Mouse (Mus musculus) lung, embryonic 14.5 days (tissue): ENCODE results near the gene B4galnt1. TPM values are rescaled to one million over a fixed set of nuclear protein-coding genes. Genes with fewer than 3 reads are reported as not detected.
"Not testable (repeated sequence)": the region's sequence is repeated elsewhere in the genome, so short reads cannot be mapped to it uniquely, and the experiment has no call there.

Source experiments
- ATAC-seq: fragments of 200-750 bp; cut with Nextera tagmentation; 2 replicates; pipeline ENCODE4 v1.8.0; 2017; ENCODE audit warnings: mild to moderate bottlenecking, moderate TSS enrichment, moderate library complexity; ENCODE audit not compliant: insufficient read depth
- DNase-seq: peaks from one replicate; pipeline ENCODE4 v3.0.0-alpha.2; 2015
- H3K27ac ChIP-seq: fragments of 300-500 bp; sonication (generic); 2 replicates; pipeline ENCODE4 v1.5.1; 2014; ENCODE audit warnings: low read depth, mild to moderate bottlenecking, moderate library complexity
- H3K27me3 ChIP-seq: fragments of 300-500 bp; sonication (generic); 2 replicates; pipeline ENCODE4 v1.6.1; 2014; ENCODE audit warnings: low read length, control low read depth; ENCODE audit not compliant: insufficient read depth
- H3K36me3 ChIP-seq: fragments of 300-500 bp; sonication (generic); 2 replicates; pipeline ENCODE4 v1.6.1; 2014; ENCODE audit warnings: control low read depth; ENCODE audit not compliant: insufficient read depth
- H3K4me1 ChIP-seq: fragments of 300-500 bp; sonication (generic); 2 replicates; pipeline ENCODE4 v1.6.1; 2014; ENCODE audit warnings: antibody characterized with exemption, control low read depth; ENCODE audit not compliant: insufficient read depth
- H3K4me2 ChIP-seq: fragments of 300-500 bp; sonication (generic); 2 replicates; pipeline ENCODE4 v1.6.1; 2014; ENCODE audit warnings: mild to moderate bottlenecking
- H3K4me3 ChIP-seq: fragments of 300-500 bp; sonication (generic); 2 replicates; pipeline ENCODE4 v1.5.1; 2014; ENCODE audit warnings: low read depth, low read length
- H3K9ac ChIP-seq: fragments of 300-500 bp; sonication (generic); 2 replicates; pipeline ENCODE4 v1.6.1; 2014
- H3K9me3 ChIP-seq: fragments of 300-500 bp; sonication (generic); 2 replicates; pipeline ENCODE4 v1.6.1; 2016; ENCODE audit warnings: low read depth, low read length, control low read depth
- CTCF ChIP-seq: IDR thresholded peaks from 2 replicates; pipeline ENCODE4 v1.5.1; 2016; ENCODE audit warnings: antibody characterized with exemption, low read depth
- WGBS: fragments of 180-500 bp; shearing (Covaris S2); extraction: QIAGEN DNeasy Blood & Tissue Kit; methylation state at CpG from one replicate; pipeline ENCODE4 v1.1.7; 2014; 5-methylcytosine and 5-hydroxymethylcytosine counted together
- polyA plus RNA-seq: library from polyadenylated mRNA; unstranded; fragments of >200 nt; fragmentation: Nextera tagmentation; extraction: Ambion mirVana; gene quantifications from 2 replicates; pipeline ENCODE4 v1.2.1, GENCODE M21; 2014

The B4galnt1 gene
- polyA plus RNA-seq, 1 experiment from 2014 or later = 2.9 TPM

DNA sequence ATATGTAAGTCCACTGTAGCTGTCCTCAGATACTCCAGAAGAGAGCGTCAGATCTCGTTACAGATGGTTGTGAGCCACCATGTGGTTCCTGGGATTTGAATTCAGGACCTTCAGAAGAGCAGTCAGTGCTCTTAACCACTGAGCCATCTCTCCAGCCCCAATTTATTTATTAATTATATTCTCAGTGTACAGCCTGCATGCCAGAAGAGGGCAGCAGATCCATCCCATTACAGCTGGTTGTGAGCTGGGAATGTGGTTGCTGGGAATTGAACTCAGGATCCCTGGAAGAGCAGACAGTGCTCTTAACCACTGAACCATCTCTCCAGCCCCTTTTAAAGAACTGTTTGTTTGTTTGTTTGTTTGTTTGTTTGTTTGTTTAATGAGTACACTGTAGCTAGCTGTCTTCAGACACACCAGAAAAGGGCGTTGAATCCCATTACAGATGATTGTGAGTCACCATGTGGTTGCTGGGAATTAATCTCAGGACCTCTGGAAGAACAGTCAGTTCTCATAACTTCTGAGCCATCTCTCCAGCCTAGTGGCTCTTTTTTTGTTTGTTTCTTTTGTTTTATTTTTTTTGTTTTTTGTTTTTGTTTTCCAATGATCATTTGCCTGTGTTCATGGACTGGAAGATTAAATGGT, 30.5 kb upstream of the B4galnt1 start:
- not testable (repeated sequence) for H3K4me3 ChIP-seq, H3K4me1 ChIP-seq, H3K9me3 ChIP-seq, H3K36me3 ChIP-seq, H3K9ac ChIP-seq, H3K27ac ChIP-seq, H3K27me3 ChIP-seq, H3K4me2 ChIP-seq, ATAC-seq
- peak; percentile 46 for TF ChIP-seq CTCF
- 56% methylated on average over 3 of the region's 3 CpGs for WGBS
- DNase-seq = peak; percentile 30

- ATAC-seq (0 out of 2 replicates have a peak, but pooled peaks have one; percentile 6), DNase-seq (no peak)
- H3K4me2 ChIP-seq = no peak overlapping the region
- no peaks in the 10 kb centered on the region for H3K36me3 ChIP-seq
- H3K27ac ChIP-seq = no peak overlapping the region
- H3K27me3 ChIP-seq = no peaks in the 10 kb centered on the region
- WGBS = 34% methylated on average over 8 of the region's 8 CpGs
- no peaks in the 10 kb centered on the region for H3K9me3 ChIP-seq
- no peaks in the 10 kb centered on the region for H3K4me1 ChIP-seq
- TF ChIP-seq CTCF = no peak
- H3K4me3 ChIP-seq = no peak overlapping the region
- H3K9ac ChIP-seq = no peak overlapping the region
These were observed 29.7 kb upstream of the B4galnt1 start for GRCm38 (mm10) chr10:127135118-127135836.

GRCm38 (mm10) chr10:127136510-127136909, 28.5 kb upstream of the B4galnt1 start:
- H3K27ac ChIP-seq = no peak overlapping the region
- TF ChIP-seq CTCF = no peak
- 75% methylated on average over 4 of the region's 4 CpGs for WGBS
- H3K27me3 ChIP-seq = no peaks in the 10 kb centered on the region
- H3K4me1 ChIP-seq = no peaks in the 10 kb centered on the region
- no peak for ATAC-seq
- H3K4me3 ChIP-seq = no peak overlapping the region
- no peak overlapping the region for H3K9ac ChIP-seq
- no peaks in the 10 kb centered on the region for H3K36me3 ChIP-seq
- no peak for DNase-seq
- no peaks in the 10 kb centered on the region for H3K9me3 ChIP-seq
- no peak overlapping the region for H3K4me2 ChIP-seq

- Histone ChIP-seq H3K9ac (no peak overlapping the region), H3K4me3 (no peak overlapping the region), H3K9me3 (no peaks in the 10 kb centered on the region), H3K36me3 (no peaks in the 10 kb centered on the region), H3K4me2 (no peak overlapping the region), H3K4me1 (no peaks in the 10 kb centered on the region), H3K27ac (no peak overlapping the region), H3K27me3 (no peaks in the 10 kb centered on the region)
- DNase-seq = no peak
- ATAC-seq = no peak
- no peak for TF ChIP-seq CTCF
- 58% methylated on average over 3 of the region's 3 CpGs for WGBS
These were observed 27.1 kb upstream of the B4galnt1 start for GRCm38 (mm10) chr10:127137896-127138295.

- no peaks in the 10 kb centered on the region for H3K4me1 ChIP-seq
- TF ChIP-seq CTCF = no peak
- H3K27me3 ChIP-seq = no peaks in the 10 kb centered on the region
- no peak overlapping the region for H3K4me2 ChIP-seq
- no peak overlapping the region for H3K4me3 ChIP-seq
- H3K36me3 ChIP-seq = no peaks in the 10 kb centered on the region
- no peak for ATAC-seq
- no peaks in the 10 kb centered on the region for H3K9me3 ChIP-seq
- 75% methylated on average over 18 of the region's 18 CpGs for WGBS
- H3K27ac ChIP-seq = no peak overlapping the region
- DNase-seq = no peak
- no peak overlapping the region for H3K9ac ChIP-seq
These were observed 26.5 kb upstream of the B4galnt1 start for GRCm38 (mm10) chr10:127138328-127139141.

DNA sequence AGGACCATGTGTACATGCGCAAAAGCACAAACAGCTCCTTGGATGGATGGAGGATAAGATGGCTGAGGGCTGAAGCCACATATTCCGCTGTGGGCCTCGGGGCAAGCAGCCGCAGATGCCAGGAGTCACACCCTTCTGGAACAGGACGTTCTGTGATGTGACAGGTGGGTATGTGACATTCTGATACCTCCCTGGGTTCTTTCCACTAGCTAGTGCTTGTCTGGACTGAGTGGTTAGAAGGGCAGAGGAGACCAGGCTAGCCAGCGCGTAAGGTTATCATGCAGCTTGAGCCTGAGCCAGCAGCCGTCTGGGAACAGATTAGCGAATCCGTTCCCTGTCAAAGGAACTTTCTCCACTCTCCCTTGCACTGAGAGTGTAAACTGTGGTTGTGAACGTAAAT, 24.1 kb upstream of the B4galnt1 start:
- Histone ChIP-seq H3K4me3 (no peak overlapping the region), H3K4me1 (no peaks in the 10 kb centered on the region), H3K36me3 (no peaks in the 10 kb centered on the region), H3K27ac (no peak overlapping the region), H3K4me2 (no peak overlapping the region), H3K27me3 (no peaks in the 10 kb centered on the region), H3K9me3 (no peaks in the 10 kb centered on the region), H3K9ac (no peak overlapping the region)
- no peak for TF ChIP-seq CTCF
- ATAC-seq (no peak), DNase-seq (no peak)
- 68% methylated on average over 11 of the region's 11 CpGs for WGBS

DNA sequence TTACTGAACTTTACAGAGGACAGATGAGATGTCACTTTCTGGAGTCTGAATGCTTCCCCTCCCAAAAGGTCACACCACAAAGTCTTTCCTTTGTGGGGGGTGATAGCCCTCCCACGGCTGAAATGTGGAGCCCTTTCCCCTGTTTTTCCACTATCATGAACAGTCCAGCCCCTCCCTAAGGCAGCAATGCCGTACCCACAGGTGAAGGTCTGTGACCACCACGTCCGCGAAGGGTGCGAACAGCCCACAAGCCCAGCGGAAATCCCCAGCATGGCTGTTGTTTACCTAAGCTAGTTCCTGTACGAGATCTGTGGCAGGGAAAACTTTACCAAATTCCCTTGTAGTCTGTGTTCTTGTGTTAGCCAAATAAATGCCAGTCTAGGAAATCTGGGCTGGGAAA, 23.5 kb upstream of the B4galnt1 start:
- H3K9me3 ChIP-seq = no peaks in the 10 kb centered on the region
- H3K27ac ChIP-seq = no peak overlapping the region
- no peaks in the 10 kb centered on the region for H3K4me1 ChIP-seq
- no peak for DNase-seq
- H3K9ac ChIP-seq = no peak overlapping the region
- TF ChIP-seq CTCF = no peak
- H3K27me3 ChIP-seq = no peaks in the 10 kb centered on the region
- ATAC-seq = no peak
- WGBS = 50% methylated on average over 8 of the region's 8 CpGs
- H3K36me3 ChIP-seq = no peaks in the 10 kb centered on the region
- no peak overlapping the region for H3K4me3 ChIP-seq
- H3K4me2 ChIP-seq = no peak overlapping the region
